17 mouse cellular contexts compared by ENCODE assay signal in genomic region chr2:77369174-77369573, GRCm38 (mm10).
A peak's percentile ranks its signal among the peaks of the same experiment; 100 is the strongest.
DNase-seq lines count a peak whose midpoint lies in the region; ATAC-seq and TF ChIP-seq lines count a peak whose summit lies in the region.
"Had no signal": no experiment of that assay in that cellular context is flagged by ENCODE, and none has a peak within 500 bp of the region (broad histone marks: within the 10 kb centered on the region; RNA-seq: fewer than 3 reads in every experiment).

No protein-coding gene starts in this region.

- no peaks in the 10 kb centered on the region for H3K9me3 ChIP-seq in kidney, postnatal 0 days (replicated peaks; ENCODE audit: low read length)
- H3K9me3 ChIP-seq: forebrain, embryonic 15.5 days; lung, embryonic 15.5 days; midbrain, embryonic 12.5 days had no signal

- peak; percentile 49; the same call in 1 of the 2 replicates for TF ChIP-seq CTCF in kidney, postnatal 0 days (IDR thresholded peaks at IDR 0.05; ENCODE audit: low read depth)

- H3K4me1 ChIP-seq in kidney, postnatal 0 days (replicated peaks; ENCODE audit: insufficient read depth, low read length) = no peaks in the 10 kb centered on the region
- H3K4me1 ChIP-seq: forebrain, embryonic 15.5 days; lung, embryonic 15.5 days; midbrain, embryonic 12.5 days had no signal

- no peaks in the 10 kb centered on the region for H3K27me3 ChIP-seq in kidney, postnatal 0 days (ENCODE audit: insufficient read depth, low read length)
- H3K27me3 ChIP-seq: forebrain, embryonic 15.5 days; lung, embryonic 15.5 days; midbrain, embryonic 12.5 days had no signal

- H3K27ac ChIP-seq in kidney, postnatal 0 days = no peak overlapping the region
- H3K27ac ChIP-seq: forebrain, embryonic 15.5 days; lung, embryonic 15.5 days; midbrain, embryonic 12.5 days had no signal

- no peak overlapping the region for H3K9ac ChIP-seq in kidney, postnatal 0 days (ENCODE audit: low read depth, low read length)
- H3K9ac ChIP-seq: forebrain, embryonic 15.5 days; lung, embryonic 15.5 days; midbrain, embryonic 12.5 days had no signal

- 69% methylated on average over 4 of the region's 4 CpGs for whole genome bisulfite sequencing in kidney, postnatal 0 days

- no peak overlapping the region for H3K4me3 ChIP-seq in kidney, postnatal 0 days (replicated peaks; ENCODE audit: low read depth, low read length)
- H3K4me3 ChIP-seq: forebrain, embryonic 15.5 days; lung, embryonic 15.5 days; midbrain, embryonic 12.5 days had no signal

- peak; percentile 7 for DNase-seq in kidney, postnatal 0 days (ENCODE audit: low spot score)
- DNase-seq in kidney, adult 11 months = no peak
- DNase-seq in thymus, postnatal 4 days = peak; percentile 21
- no peak for DNase-seq in thymus, adult 18-20 months
- peak; percentile 31 for DNase-seq in brain, adult 2 months (ENCODE audit: low read depth, low spot score)
- no peak for DNase-seq in ovary, postnatal 14 days (ENCODE audit: low spot score)
- no peak for DNase-seq in liver
- DNase-seq: adrenal gland, adult 8-10 months; cerebellum, adult 9-11 months; heart, postnatal 10 days; kidney, adult 8-10 months; right cerebral cortex, postnatal 14 days had no signal

- no peak overlapping the region for H3K4me2 ChIP-seq in kidney, postnatal 0 days (ENCODE audit: low read length)
- H3K4me2 ChIP-seq: forebrain, embryonic 15.5 days; lung, embryonic 15.5 days; midbrain, embryonic 12.5 days had no signal

- no peaks in the 10 kb centered on the region for H3K36me3 ChIP-seq in kidney, postnatal 0 days (ENCODE audit: insufficient read depth, low read length)
- H3K36me3 ChIP-seq: forebrain, embryonic 15.5 days; lung, embryonic 15.5 days; midbrain, embryonic 12.5 days had no signal

- no peak for ATAC-seq in kidney, postnatal 0 days (replicated peaks; ENCODE audit: low FRiP score, low read depth)
- ATAC-seq in activated CD4-positive, CD25-positive, alpha-beta regulatory T cell, adult 4 months = no peak
- ATAC-seq: forebrain, embryonic 15.5 days; hindbrain, embryonic 16.5 days had no signal

Comparison
In these comparisons a context has a peak if more than half of its experiments do, and no peak if none do; other contexts are left out.
1. DNase-seq: peak in kidney, postnatal 0 days (single experiment), thymus, postnatal 4 days (single experiment) and brain, adult 2 months (single experiment); none in kidney, adult 11 months (single experiment), thymus, adult 18-20 months (0 of 2), ovary, postnatal 14 days (single experiment) and liver (single experiment).